Mouse (Mus musculus) testis, adult 2 months (tissue): ENCODE data around the gene Mrfap1.

Experiments used
- CTCF ChIP-seq: fragments of 200-500 bp; IDR thresholded peaks from 2 replicates; pipeline ENCODE4 v1.5.1; 2012; ENCODE audit warnings: low read depth, mild to moderate bottlenecking, inconsistent platforms, low read length, moderate library complexity; ENCODE audit not compliant: control insufficient read depth, insufficient read depth, insufficient replicate concordance
- POLR2A ChIP-seq: fragments of 200-500 bp; IDR thresholded peaks from 2 replicates; pipeline ENCODE4 v1.6.1; 2012; ENCODE audit warnings: low read depth, mild to moderate bottlenecking, inconsistent platforms, low read length, moderate library complexity; ENCODE audit not compliant: control insufficient read depth

GRCm38 (mm10) chr5:36829098-36829497 is 32.5 kb upstream of the Mrfap1 start:
- TF ChIP-seq CTCF (no peak), POLR2A (no peak)
